Mouse (Mus musculus) megakaryocyte, embryonic 14.5 days (primary cell): ENCODE results near the gene Ctnnbip1. TPM values are rescaled to one million over a fixed set of nuclear protein-coding genes. Genes with fewer than 3 reads are reported as not detected.
"Not testable (repeated sequence)": the region's sequence is repeated elsewhere in the genome, so short reads cannot be mapped to it uniquely, and the experiment has no call there.

Experiments used
- H3K27me3 ChIP-seq: replicated peaks from 2 replicates; pipeline ENCODE3; 2012; ENCODE audit warnings: inconsistent platforms
- H3K36me3 ChIP-seq: replicated peaks from 2 replicates; pipeline ENCODE3; 2012; ENCODE audit warnings: low read length, inconsistent platforms, mixed read lengths
- H3K4me1 ChIP-seq: 2 replicates; pipeline ENCODE4 v1.6.1; 2012; ENCODE audit warnings: inconsistent platforms
- H3K4me3 ChIP-seq: replicated peaks from 2 replicates; pipeline ENCODE3; 2012; ENCODE audit warnings: moderate library complexity, mild to moderate bottlenecking, inconsistent platforms
- H3K9me3 ChIP-seq: 2 replicates; pipeline ENCODE4 v1.6.1; 2012; ENCODE audit warnings: inconsistent platforms
- FLI1 ChIP-seq: IDR thresholded peaks from 2 replicates; pipeline ENCODE4 v1.6.1; 2012; ENCODE audit warnings: low read length, inconsistent platforms, mixed read lengths
- GATA1 ChIP-seq: IDR thresholded peaks from 3 replicates; pipeline ENCODE4 v1.6.1; 2012; ENCODE audit warnings: mixed read lengths, low read length, inconsistent platforms, borderline replicate concordance
- polyA plus RNA-seq: library from polyadenylated mRNA; stranded (reverse); fragments of >175 nt; gene quantifications from 2 replicates; pipeline ENCODE4 v1.2.3, GENCODE M21; 2012; ENCODE audit warnings: low replicate concordance; ENCODE audit not compliant: insufficient read depth

Gene Ctnnbip1
- polyA plus RNA-seq, 1 experiment = 14.5 TPM

- TF ChIP-seq GATA1 (no peak), FLI1 (no peak)
- H3K27me3 ChIP-seq = peaks cover 11% of the 10 kb centered on the region
- peaks cover 49% of the 10 kb centered on the region for H3K4me1 ChIP-seq
- H3K4me3 ChIP-seq = no peak overlapping the region
- no peaks in the 10 kb centered on the region for H3K36me3 ChIP-seq
- 0 out of 2 replicates have a peak, but pooled peaks cover 3% of the 10 kb centered on the region for H3K9me3 ChIP-seq
Measured at GRCm38 (mm10) chr4:149609256-149610025, 91.4 kb downstream of the Ctnnbip1 start.

- no peak for TF ChIP-seq FLI1
- TF ChIP-seq GATA1 = no peak
- peaks cover 3% of the 10 kb centered on the region; the same call in 1 of the 2 replicates for H3K9me3 ChIP-seq
- H3K4me1 ChIP-seq = peaks cover 36% of the 10 kb centered on the region
- no peaks in the 10 kb centered on the region for H3K36me3 ChIP-seq
- no peak overlapping the region for H3K4me3 ChIP-seq
- H3K27me3 ChIP-seq = peaks cover 6% of the 10 kb centered on the region
Measured at GRCm38 (mm10) chr4:149611376-149612044, 93.5 kb downstream of the Ctnnbip1 start.

GRCm38 (mm10) chr4:149613497-149613896, 95.5 kb downstream of the Ctnnbip1 start:
- H3K4me1 ChIP-seq = peaks cover 17% of the 10 kb centered on the region
- H3K27me3 ChIP-seq, H3K36me3 ChIP-seq, H3K9me3 ChIP-seq, H3K4me3 ChIP-seq: not testable (repeated sequence)

- no peaks in the 10 kb centered on the region; the same call in 1 of the 2 replicates for H3K9me3 ChIP-seq
- H3K4me1 ChIP-seq = peaks cover 9% of the 10 kb centered on the region
- no peaks in the 10 kb centered on the region for H3K27me3 ChIP-seq
- H3K4me3 ChIP-seq = no peak overlapping the region
- no peaks in the 10 kb centered on the region for H3K36me3 ChIP-seq
- TF ChIP-seq FLI1 (no peak), GATA1 (no peak)
Measured at GRCm38 (mm10) chr4:149614869-149615268, 96.8 kb downstream of the Ctnnbip1 start.

Other genes with a start within 250 kb of the Ctnnbip1 start
- 0.87 TPM in 1 of 2 replicates, not detected in the other for gene Kif1b, start 210.5 kb upstream of the Ctnnbip1 start, polyA plus RNA-seq
- 134 and 196 TPM in 2 replicates for gene Ube4b, start 91.5 kb upstream of the Ctnnbip1 start, polyA plus RNA-seq
- gene Rbp7, start 63.3 kb upstream of the Ctnnbip1 start, polyA plus RNA-seq = not detected in 2 replicates
- not detected in 2 replicates for gene Tmem274, start 40.9 kb upstream of the Ctnnbip1 start, polyA plus RNA-seq
- 2.9 TPM in 1 of 2 replicates, not detected in the other for gene Nmnat1, start 33.0 kb upstream of the Ctnnbip1 start, polyA plus RNA-seq
- gene Lzic, start 33.0 kb upstream of the Ctnnbip1 start, polyA plus RNA-seq = 8.1 TPM in 1 of 2 replicates, not detected in the other
- gene Clstn1, start 68.2 kb downstream of the Ctnnbip1 start, polyA plus RNA-seq = 10.0 and 13.2 TPM in 2 replicates
- gene Pik3cd, start 184.3 kb downstream of the Ctnnbip1 start, polyA plus RNA-seq = 40.4 and 46.2 TPM in 2 replicates
- gene Tmem201, start 219.8 kb downstream of the Ctnnbip1 start, polyA plus RNA-seq = 21.7 and 25.3 TPM in 2 replicates